Comparison of ENCODE assay signal across 14 mouse cellular contexts in genomic region chr11:115334531-115334930, GRCm38 (mm10). TPM values are rescaled to one million over a fixed set of nuclear protein-coding genes. Genes with fewer than 3 reads are reported as not detected.
DNase-seq lines count a peak whose midpoint lies in the region; ATAC-seq and TF ChIP-seq lines count a peak whose summit lies in the region.
"Had no signal": no experiment of that assay in that cellular context is flagged by ENCODE, and none has a peak within 500 bp of the region (broad histone marks: within the 10 kb centered on the region; RNA-seq: fewer than 3 reads in every experiment).

Gene Otop3, plus strand, starts transcription at chr11:115334731.

- peaks cover 9% of the 10 kb centered on the region for H3K4me1 ChIP-seq in forebrain, embryonic 14.5 days (ENCODE audit: control insufficient read depth, insufficient read depth, low read length)
- peaks cover 6% of the 10 kb centered on the region; the same call in 1 of the 2 replicates for H3K4me1 ChIP-seq in limb, embryonic 12.5 days (replicated peaks)
- peaks cover 14% of the 10 kb centered on the region for H3K4me1 ChIP-seq in neural tube, embryonic 13.5 days (replicated peaks)
- no peaks in the 10 kb centered on the region for H3K4me1 ChIP-seq in thymus, adult 2 months (replicated peaks; ENCODE audit: control insufficient read depth, insufficient read depth, low read length)

- H3K27ac ChIP-seq in forebrain, embryonic 14.5 days (ENCODE audit: low read depth, low read length): no peak within 1 kb of the TSS
- no peak within 1 kb of the TSS for H3K27ac ChIP-seq in limb, embryonic 12.5 days
- H3K27ac ChIP-seq in neural tube, embryonic 13.5 days (replicated peaks): no peak within 1 kb of the TSS
- H3K27ac ChIP-seq in thymus, adult 2 months (ENCODE audit: control insufficient read depth, insufficient read depth, low read length): no peak within 1 kb of the TSS

- H3K36me3 ChIP-seq in forebrain, embryonic 14.5 days (ENCODE audit: control insufficient read depth, insufficient read depth, low read length): no peaks in the 10 kb centered on the region
- no peaks in the 10 kb centered on the region for H3K36me3 ChIP-seq in limb, embryonic 12.5 days
- H3K36me3 ChIP-seq in neural tube, embryonic 13.5 days: no peaks in the 10 kb centered on the region
- H3K36me3 ChIP-seq in thymus, adult 2 months (ENCODE audit: control insufficient read depth, insufficient read depth, low read length): no peaks in the 10 kb centered on the region

- H3K4me2 ChIP-seq in forebrain, embryonic 14.5 days (ENCODE audit: low read length): peak within 1 kb of the TSS; percentile 50
- peak within 1 kb of the TSS; percentile 37 for H3K4me2 ChIP-seq in limb, embryonic 12.5 days
- peak within 1 kb of the TSS; percentile 59 for H3K4me2 ChIP-seq in neural tube, embryonic 13.5 days

- 1% methylated on average over 27 of the region's 29 CpGs for WGBS in forebrain, embryonic 14.5 days
- 6% methylated on average over 29 of the region's 29 CpGs for WGBS in limb, embryonic 12.5 days
- WGBS in neural tube, embryonic 13.5 days: 7% methylated on average over 29 of the region's 29 CpGs
- WGBS in thymus, adult 2 months: 12% methylated on average over 29 of the region's 29 CpGs

- intact Hi-C loops in left cerebral cortex, postnatal 4 days (cut with DNase I): no loop called here

- TF ChIP-seq POLR2A in thymus, adult 2 months (IDR thresholded peaks at IDR 0.05; ENCODE audit: control insufficient read depth, extremely low read depth, insufficient read depth, low read length, poor library complexity): no peak

- no peak for ATAC-seq in forebrain, embryonic 14.5 days
- no peak for ATAC-seq in limb, embryonic 12.5 days (ENCODE audit: insufficient number of reproducible peaks, insufficient read depth, low FRiP score, low TSS enrichment, low read depth)
- peak; percentile 32; the same call in 1 of the 2 replicates for ATAC-seq in neural tube, embryonic 13.5 days (ENCODE audit: low read depth)

- H3K4me3 ChIP-seq in forebrain, embryonic 14.5 days (ENCODE audit: low read depth, low read length): peak within 1 kb of the TSS; percentile 12
- peak within 1 kb of the TSS; percentile 16; the same call in 1 of the 2 replicates for H3K4me3 ChIP-seq in limb, embryonic 12.5 days (replicated peaks)
- peak within 1 kb of the TSS; percentile 34 for H3K4me3 ChIP-seq in neural tube, embryonic 13.5 days
- no peak within 1 kb of the TSS for H3K4me3 ChIP-seq in thymus, adult 2 months (ENCODE audit: control insufficient read depth, insufficient read depth, low read length)

- DNase-seq in embryo, embryonic 11 days: peak; percentile 47
- no peak for DNase-seq in embryo, embryonic 10 days (ENCODE audit: low spot score)
- DNase-seq in forebrain, embryonic 14.5 days (ENCODE audit: low spot score): no peak
- DNase-seq in thymus, adult 2 months: no peak
- DNase-seq in layer of hippocampus, adult 11-12 months (ENCODE audit: low spot score): no peak
- no peak for DNase-seq in left cerebral cortex, postnatal 4 days
- DNase-seq: cerebellum, adult 9-11 months; gastrocnemius, postnatal 10 days; right cerebral cortex, postnatal 4 days had no signal

- no peaks in the 10 kb centered on the region for H3K9me3 ChIP-seq in forebrain, embryonic 14.5 days (replicated peaks; ENCODE audit: control insufficient read depth, low read length)
- no peaks in the 10 kb centered on the region for H3K9me3 ChIP-seq in limb, embryonic 12.5 days
- no peaks in the 10 kb centered on the region for H3K9me3 ChIP-seq in neural tube, embryonic 13.5 days

- no peak for TF ChIP-seq CTCF in thymus, adult 2 months (IDR thresholded peaks at IDR 0.05; ENCODE audit: borderline replicate concordance, control insufficient read depth, extremely low read depth, insufficient read depth, low read length, poor library complexity)

- peaks cover 22% of the 10 kb centered on the region for H3K27me3 ChIP-seq in forebrain, embryonic 14.5 days (replicated peaks; ENCODE audit: control insufficient read depth, insufficient read depth, low read length)
- peaks cover 85% of the 10 kb centered on the region for H3K27me3 ChIP-seq in limb, embryonic 12.5 days
- peaks cover 69% of the 10 kb centered on the region for H3K27me3 ChIP-seq in neural tube, embryonic 13.5 days
- peaks cover 12% of the 10 kb centered on the region; the same call in 1 of the 2 replicates for H3K27me3 ChIP-seq in thymus, adult 2 months (ENCODE audit: control insufficient read depth, insufficient read depth, low read length)

- peak within 1 kb of the TSS; percentile 43 for H3K9ac ChIP-seq in forebrain, embryonic 14.5 days (ENCODE audit: low read length)
- H3K9ac ChIP-seq in limb, embryonic 12.5 days (replicated peaks): no peak within 1 kb of the TSS
- peak within 1 kb of the TSS; percentile 58 for H3K9ac ChIP-seq in neural tube, embryonic 13.5 days

RNA-seq across cellular contexts. Expression of gene Otop3, which starts in this region (rescaled TPM):
- 0.06 and 0.09 TPM in 2 replicates for polyA plus RNA-seq in forebrain, embryonic 14.5 days (2014; fragmentation: Nextera tagmentation; extraction: Ambion mirVana)
- not detected in 2 replicates for polyA plus RNA-seq in limb, embryonic 12.5 days (2016; fragmentation: Nextera tagmentation; extraction: Ambion mirVana)
- 1.4 and 2.1 TPM in 2 replicates for polyA plus RNA-seq in neural tube, embryonic 13.5 days (2015; fragmentation: Nextera tagmentation; extraction: Ambion mirVana)
- polyA plus RNA-seq in thymus, adult 2 months (2012; rRNA removed): 0.06 and 0.12 TPM in 2 replicates
- under 1 TPM in 1 of 2 experiments, not detected in 1; 0.42 TPM for total RNA-seq in left cerebral cortex, postnatal 4 days (2021)
- total RNA-seq: adrenal gland, postnatal 25 days; gastrocnemius, postnatal 10 days; hematopoietic stem cell, adult 5-6 weeks; megakaryocyte, adult 5-6 weeks had no signal
